14 mouse cellular contexts compared by ENCODE assay signal in the genomic region with DNA sequence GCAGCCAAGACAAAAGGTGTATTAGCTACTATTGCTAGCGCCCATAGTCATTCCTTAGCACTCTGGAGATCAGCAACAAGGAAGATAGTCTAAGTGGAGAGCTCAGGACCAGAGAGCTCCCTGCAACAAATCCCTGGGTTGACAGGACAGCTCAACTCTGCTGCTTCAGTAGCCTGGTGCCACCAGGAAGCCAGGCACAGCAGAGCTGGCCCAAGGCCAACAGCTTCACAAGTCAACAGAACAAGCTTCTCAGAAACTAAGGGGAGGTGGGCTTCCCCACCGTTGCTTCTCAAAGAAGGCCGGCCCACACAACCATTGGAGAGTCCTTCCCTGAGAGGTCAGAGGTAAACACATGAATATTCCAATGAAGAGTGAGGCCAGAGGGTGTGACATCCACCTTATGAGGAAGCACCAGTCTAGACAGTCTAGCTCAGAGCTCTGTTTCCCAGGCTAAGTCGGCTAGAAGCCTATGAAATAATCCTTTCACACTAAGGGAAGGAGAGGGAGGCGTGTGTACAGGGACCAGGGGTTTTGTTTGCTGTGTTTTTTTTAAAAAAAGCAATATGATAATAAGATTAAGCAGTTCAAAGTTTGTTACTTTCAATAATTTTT.
A peak's percentile ranks its signal among the peaks of the same experiment; 100 is the strongest.
DNase-seq lines count a peak whose midpoint lies in the region; ATAC-seq and TF ChIP-seq lines count a peak whose summit lies in the region.
"Had no signal": no experiment of that assay in that cellular context is flagged by ENCODE, and none has a peak within 500 bp of the region (broad histone marks: within the 10 kb centered on the region; RNA-seq: fewer than 3 reads in every experiment).

No protein-coding gene starts in this region.

- no peak for TF ChIP-seq CTCF in brain, embryonic 14.5 days (IDR thresholded peaks at IDR 0.05; ENCODE audit: borderline replicate concordance, extremely low read depth, insufficient read depth, insufficient read length)

- no peaks in the 10 kb centered on the region for H3K36me3 ChIP-seq in hindbrain, embryonic 16.5 days (ENCODE audit: control insufficient read depth, insufficient read depth, low read length)
- no peaks in the 10 kb centered on the region for H3K36me3 ChIP-seq in hindbrain, embryonic 11.5 days (ENCODE audit: control insufficient read depth, insufficient read depth, low read length)
- H3K36me3 ChIP-seq in lung, embryonic 16.5 days (ENCODE audit: control insufficient read depth, insufficient read depth, low read length), result no peaks in the 10 kb centered on the region
- H3K36me3 ChIP-seq: embryonic facial prominence, embryonic 13.5 days; heart, embryonic 15.5 days; intestine, embryonic 15.5 days had no signal

- no peak overlapping the region for H3K4me3 ChIP-seq in hindbrain, embryonic 16.5 days (ENCODE audit: low read length)
- no peak overlapping the region for H3K4me3 ChIP-seq in hindbrain, embryonic 11.5 days (ENCODE audit: low read depth, low read length)
- H3K4me3 ChIP-seq in lung, embryonic 16.5 days (ENCODE audit: low read length), result no peak overlapping the region
- H3K4me3 ChIP-seq: embryonic facial prominence, embryonic 13.5 days; heart, embryonic 15.5 days; intestine, embryonic 15.5 days had no signal

- H3K27ac ChIP-seq in hindbrain, embryonic 16.5 days (ENCODE audit: low read depth, low read length), result no peak overlapping the region
- H3K27ac ChIP-seq in hindbrain, embryonic 11.5 days (ENCODE audit: low read depth, low read length), result no peak overlapping the region
- no peak overlapping the region; the same call in 1 of the 2 replicates for H3K27ac ChIP-seq in lung, embryonic 16.5 days (ENCODE audit: low read length)
- H3K27ac ChIP-seq: embryonic facial prominence, embryonic 13.5 days; heart, embryonic 15.5 days; intestine, embryonic 15.5 days; liver, embryonic 14.5 days had no signal

- 0 out of 2 replicates have a peak, but pooled peaks have one; percentile 30 for ATAC-seq in hindbrain, embryonic 16.5 days
- ATAC-seq in hindbrain, embryonic 11.5 days (ENCODE audit: low FRiP score), result no peak; the same call in 1 of the 2 replicates
- ATAC-seq in lung, embryonic 16.5 days (ENCODE audit: low read depth), result 0 out of 2 replicates have a peak, but pooled peaks have one; percentile 38
- ATAC-seq: intestine, embryonic 15.5 days had no signal

- no peak overlapping the region for H3K4me2 ChIP-seq in hindbrain, embryonic 16.5 days (ENCODE audit: low read length)
- no peak overlapping the region for H3K4me2 ChIP-seq in hindbrain, embryonic 11.5 days (replicated peaks; ENCODE audit: low read depth, low read length)
- no peak overlapping the region for H3K4me2 ChIP-seq in lung, embryonic 16.5 days (ENCODE audit: low read depth, low read length)
- H3K4me2 ChIP-seq: embryonic facial prominence, embryonic 13.5 days; heart, embryonic 15.5 days; intestine, embryonic 15.5 days had no signal

- no peaks in the 10 kb centered on the region for H3K9me3 ChIP-seq in hindbrain, embryonic 16.5 days (ENCODE audit: control insufficient read depth, low read length)
- H3K9me3 ChIP-seq in hindbrain, embryonic 11.5 days (ENCODE audit: control insufficient read depth, low read length), result no peaks in the 10 kb centered on the region
- H3K9me3 ChIP-seq in lung, embryonic 16.5 days (ENCODE audit: control insufficient read depth, low read length), result no peaks in the 10 kb centered on the region
- H3K9me3 ChIP-seq: heart, embryonic 15.5 days; intestine, embryonic 15.5 days had no signal

- no peaks in the 10 kb centered on the region for H3K4me1 ChIP-seq in hindbrain, embryonic 16.5 days (ENCODE audit: control insufficient read depth, insufficient read depth, low read depth, low read length)
- H3K4me1 ChIP-seq in hindbrain, embryonic 11.5 days (replicated peaks; ENCODE audit: control insufficient read depth, insufficient read depth, low read length), result no peaks in the 10 kb centered on the region
- no peaks in the 10 kb centered on the region; the same call in 1 of the 2 replicates for H3K4me1 ChIP-seq in lung, embryonic 16.5 days (replicated peaks; ENCODE audit: control insufficient read depth, insufficient read depth, low read length)
- H3K4me1 ChIP-seq: intestine, embryonic 15.5 days had no signal

- DNase-seq in hindbrain, embryonic 11.5 days (ENCODE audit: low spot score), result no peak
- no peak for DNase-seq in lung, postnatal 25 days (ENCODE audit: low spot score)
- peak; percentile 48 for DNase-seq in brain, embryonic 14.5 days (ENCODE audit: low read depth)
- peak; percentile 36 to 39 for DNase-seq in lung, postnatal 4 days
- DNase-seq in testis, postnatal 14 days (ENCODE audit: low spot score), result no peak
- DNase-seq: adrenal gland, adult 2 months; cerebellum, adult 18-20 months; retina, postnatal 1 day had no signal

- no peak for TF ChIP-seq POLR2A in brain, embryonic 14.5 days (IDR thresholded peaks at IDR 0.05; ENCODE audit: borderline replicate concordance, extremely low read depth, insufficient read depth, insufficient read length, poor library complexity, severe bottlenecking)

- H3K27me3 ChIP-seq in hindbrain, embryonic 16.5 days (replicated peaks; ENCODE audit: control insufficient read depth, insufficient read depth, low read length), result no peaks in the 10 kb centered on the region
- no peaks in the 10 kb centered on the region for H3K27me3 ChIP-seq in hindbrain, embryonic 11.5 days (ENCODE audit: control insufficient read depth, insufficient read depth, low read length)
- H3K27me3 ChIP-seq in lung, embryonic 16.5 days (ENCODE audit: control insufficient read depth, insufficient read depth, low read depth, low read length), result no peaks in the 10 kb centered on the region
- H3K27me3 ChIP-seq: embryonic facial prominence, embryonic 13.5 days; heart, embryonic 15.5 days; intestine, embryonic 15.5 days had no signal

- H3K9ac ChIP-seq in hindbrain, embryonic 16.5 days (ENCODE audit: low read depth, low read length), result no peak overlapping the region
- no peak overlapping the region for H3K9ac ChIP-seq in hindbrain, embryonic 11.5 days (ENCODE audit: low read depth, low read length)
- H3K9ac ChIP-seq in lung, embryonic 16.5 days (ENCODE audit: low read length), result no peak overlapping the region
- H3K9ac ChIP-seq: embryonic facial prominence, embryonic 13.5 days; heart, embryonic 15.5 days; intestine, embryonic 15.5 days; liver, embryonic 14.5 days had no signal

- WGBS in hindbrain, embryonic 16.5 days, result 58% methylated on average over 5 of the region's 5 CpGs
- WGBS in hindbrain, embryonic 11.5 days, result 75% methylated on average over 5 of the region's 5 CpGs
- WGBS in lung, embryonic 16.5 days, result 53% methylated on average over 5 of the region's 5 CpGs

Comparison
In these comparisons a context has a peak if more than half of its experiments do, and no peak if none do; other contexts are left out.
1. DNase-seq: peak in brain, embryonic 14.5 days (single experiment) and lung, postnatal 4 days (2 of 2); none in hindbrain, embryonic 11.5 days (single experiment), lung, postnatal 25 days (single experiment) and testis, postnatal 14 days (single experiment).